Mouse (Mus musculus) heart, postnatal 25 days (tissue): ENCODE data around the gene Chmp3. TPM values are rescaled to one million over a fixed set of nuclear protein-coding genes. Genes with fewer than 3 reads are reported as not detected.

Experiments used
- DNase-seq: peaks from one replicate; pipeline ENCODE4 v3.0.0; 2022; ENCODE audit warnings: low spot score
- intact Hi-C: fragments of 180-260 bp; cut with DNase I; formaldehyde crosslinking; loops from one replicate; pipeline ENCODE4 v1.15.1; 2025
- total RNA-seq, 2 experiments: library from RNA; stranded (reverse); gene quantifications; 2 replicates each; pipeline ENCODE4 v1.2.3; 2021

Chmp3 gene
- total RNA-seq, 2 experiments from 2014 or later: 47.2 to 51.2 TPM

DNA sequence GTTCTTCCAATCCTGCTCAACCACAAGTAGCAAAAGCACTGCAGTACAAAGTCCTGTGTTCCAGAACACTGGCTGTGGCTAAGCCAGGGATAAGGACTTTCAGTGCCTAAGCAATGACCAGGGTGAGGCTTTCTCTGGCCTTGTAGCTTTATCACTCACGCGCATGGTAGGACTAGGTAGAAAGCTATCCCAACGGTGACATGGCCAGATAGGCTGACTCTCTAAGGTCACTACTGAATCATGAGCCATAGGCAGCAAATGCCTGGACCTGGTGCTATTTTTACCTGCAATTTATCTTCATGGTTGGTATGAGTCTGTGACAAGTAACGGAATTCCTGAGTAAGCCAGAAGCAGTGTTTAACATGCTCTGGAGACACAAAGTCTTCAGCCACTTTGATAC, 46.6 kb downstream of the Chmp3 start:
- DNase-seq: no peak

DNA sequence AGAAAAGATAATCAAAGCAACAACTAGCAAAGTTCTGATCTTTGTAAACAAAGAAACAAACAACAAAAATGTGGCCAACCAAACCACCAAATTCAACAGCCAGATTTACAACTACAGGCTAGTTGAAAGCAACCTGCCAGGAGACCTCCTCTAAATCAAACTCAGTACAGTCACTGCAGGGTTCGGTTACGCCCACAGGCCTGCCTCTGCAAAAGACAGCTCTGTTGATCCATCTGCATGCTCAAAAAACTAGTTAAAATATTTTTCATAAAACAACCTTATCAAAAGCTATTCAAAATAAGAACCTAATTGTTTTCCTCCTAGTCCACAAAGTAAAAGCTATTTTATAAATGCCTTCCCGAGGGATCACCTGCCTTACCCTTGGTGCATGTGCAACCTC, 64.2 kb downstream of the Chmp3 start:
- intact Hi-C loops: no loop called here
- DNase-seq: no peak

More for the DNA sequence above, 46.6 kb downstream of the Chmp3 start:
- intact Hi-C loops: no loop called here

DNA sequence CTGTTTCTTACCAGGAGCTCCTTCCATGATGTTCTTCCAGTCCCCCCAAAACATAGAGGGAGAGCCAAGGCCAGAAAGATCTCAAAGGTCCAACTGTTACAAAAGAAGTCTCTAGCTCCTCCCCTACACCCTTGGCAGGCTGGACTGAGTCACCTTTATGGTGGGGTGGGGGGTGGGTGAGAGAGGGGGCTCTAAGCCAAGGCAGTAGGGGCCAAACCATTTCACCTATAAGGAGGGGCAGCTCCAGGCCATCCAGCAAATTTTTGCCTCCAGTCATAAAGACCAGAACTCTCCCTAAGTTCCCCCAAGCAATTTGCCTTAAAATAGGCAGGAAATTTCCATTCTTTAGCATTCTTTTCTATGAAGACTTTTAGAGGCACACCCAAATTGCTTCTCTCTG, 65.4 kb downstream of the Chmp3 start:
- intact Hi-C loops: no loop called here

DNA sequence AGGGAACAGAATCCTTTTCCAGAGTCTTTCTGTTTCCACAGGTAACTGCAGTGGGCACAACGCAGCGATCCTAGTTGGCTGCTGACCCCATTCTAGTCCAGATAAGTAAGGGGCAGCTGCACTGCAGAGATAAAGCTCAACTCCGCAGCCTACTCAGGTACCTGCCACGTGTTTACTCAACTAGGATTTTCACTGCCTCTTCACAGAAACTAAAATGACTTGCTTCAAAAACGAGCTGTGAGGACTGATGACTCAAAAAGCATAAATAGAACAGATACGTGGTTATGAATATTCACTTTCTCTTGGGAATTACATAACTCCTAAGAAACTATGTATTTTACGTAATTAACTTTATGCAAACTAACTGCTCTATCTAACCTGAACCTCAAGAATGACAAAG, 66.4 kb downstream of the Chmp3 start:
- intact Hi-C loops: no loop called here
- DNase-seq: no peak

More for the DNA sequence above, 65.4 kb downstream of the Chmp3 start:
- no peak for DNase-seq

DNA sequence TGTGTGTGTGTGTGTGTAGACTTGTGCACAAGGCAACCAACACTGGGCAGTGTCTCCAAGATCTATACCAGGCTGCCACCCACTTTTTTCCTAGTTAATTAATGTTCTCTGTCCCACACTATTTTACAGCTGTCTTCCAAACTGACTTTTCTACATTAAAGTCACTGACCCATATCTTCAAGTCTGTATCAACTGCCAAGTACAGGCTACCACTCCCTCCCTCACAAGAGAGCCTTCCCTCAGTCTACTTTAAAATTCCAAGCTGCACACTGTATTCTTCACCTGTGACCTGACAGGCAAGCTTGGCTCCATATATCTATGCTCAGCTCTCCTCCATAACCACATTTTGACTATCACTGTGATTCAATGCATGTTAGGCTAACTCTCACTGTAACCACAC, 69.6 kb downstream of the Chmp3 start:
- no peak for DNase-seq
- intact Hi-C loops: no loop called here

DNA sequence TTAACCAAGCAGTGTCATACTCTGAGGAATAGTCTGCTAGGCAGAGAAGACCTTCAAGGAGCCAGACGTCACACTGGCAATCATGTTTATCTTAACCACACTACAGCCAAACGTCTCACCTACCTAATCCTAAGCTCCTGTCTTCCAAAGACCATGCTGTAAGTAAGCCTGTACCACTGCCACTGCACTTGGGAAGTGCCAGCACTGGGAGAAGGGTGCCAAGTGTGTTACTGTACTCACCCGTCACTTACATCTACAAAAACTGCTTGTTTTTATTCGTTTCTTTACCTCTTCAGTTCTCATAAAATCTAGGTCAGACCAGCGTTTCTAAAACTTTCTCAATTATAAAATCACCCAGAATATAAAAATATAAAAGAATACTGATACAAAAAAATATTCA, 73.4 kb downstream of the Chmp3 start:
- DNase-seq: no peak
- intact Hi-C loops: no loop called here

DNA sequence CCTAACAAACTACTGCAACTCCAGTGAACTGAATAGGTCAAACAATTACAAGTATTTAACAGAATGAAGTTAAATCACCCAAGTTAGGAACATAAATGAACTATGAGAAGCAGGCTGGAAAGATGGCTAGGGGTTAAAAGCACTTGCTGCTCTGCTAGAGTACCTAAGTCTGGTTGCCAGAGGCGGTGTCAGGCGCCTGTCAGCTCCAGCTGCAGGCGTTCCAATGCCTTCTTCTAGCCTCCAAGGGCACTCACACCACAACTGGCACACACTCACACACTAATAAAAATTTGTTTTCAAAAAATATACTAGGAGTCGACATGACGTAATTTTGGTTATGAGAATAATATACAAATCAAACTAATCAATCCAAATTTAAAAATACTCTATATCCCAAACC, 78.0 kb downstream of the Chmp3 start:
- no peak for DNase-seq
- intact Hi-C loops: no loop called here

DNA sequence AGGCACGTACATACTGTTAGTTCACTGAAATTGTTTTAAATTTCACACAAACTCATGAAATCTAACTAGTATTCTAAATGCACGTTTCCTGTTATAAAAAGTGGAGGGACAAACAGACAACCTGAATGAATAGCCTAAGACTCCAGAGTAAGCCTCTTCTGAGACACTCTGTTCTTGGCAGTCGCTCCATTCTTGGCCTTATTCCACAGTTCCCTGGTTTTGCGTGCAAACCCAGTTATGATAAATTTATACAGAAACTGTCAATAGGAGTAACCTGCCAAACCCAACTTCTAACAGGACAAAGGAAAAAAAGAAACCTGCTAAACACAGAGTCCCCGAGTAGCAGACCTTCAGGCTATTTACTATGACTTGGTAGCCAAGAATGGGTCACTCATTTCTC, 78.4 kb downstream of the Chmp3 start:
- DNase-seq: no peak
- intact Hi-C loops: no loop called here

DNA sequence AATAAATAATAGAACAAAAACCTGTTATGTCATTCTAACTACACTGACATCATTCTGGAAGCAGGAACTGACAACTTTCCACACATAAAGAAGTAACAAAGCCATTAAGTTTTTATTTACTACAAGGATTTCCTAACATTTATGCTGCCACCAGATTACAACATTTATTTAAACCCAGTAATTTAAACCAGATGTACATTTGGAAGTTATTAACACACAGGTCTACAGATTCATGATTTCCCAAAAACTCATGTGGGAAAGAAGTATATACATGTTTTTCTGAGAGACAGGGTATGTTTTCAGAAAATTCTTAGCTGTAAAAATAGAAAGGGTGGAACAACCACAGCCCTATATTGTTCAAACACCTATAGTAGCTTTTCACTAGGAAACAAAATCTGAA, 81.1 kb downstream of the Chmp3 start:
- intact Hi-C loops: no loop called here
- DNase-seq: no peak

DNA sequence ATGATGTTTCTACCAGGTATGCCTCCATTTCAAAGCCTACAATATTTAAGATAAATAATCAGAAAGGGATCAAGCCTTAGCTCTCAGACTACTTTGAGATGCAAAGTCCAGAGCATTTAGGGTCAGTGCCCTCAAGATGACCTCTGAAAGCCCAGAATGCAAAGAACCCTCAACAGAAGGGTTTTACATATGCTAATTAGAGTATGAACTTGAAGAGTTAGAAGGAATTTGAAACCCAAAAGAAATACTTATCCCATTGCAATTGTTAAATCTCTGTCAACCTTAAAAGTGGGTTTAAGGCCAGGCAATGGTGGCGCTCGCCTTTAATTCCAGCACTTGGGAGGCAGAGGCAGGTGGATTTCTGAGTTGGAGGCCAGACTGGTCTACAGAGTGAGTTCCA, 82.4 kb downstream of the Chmp3 start:
- intact Hi-C loops: no loop called here
- DNase-seq: no peak

DNA sequence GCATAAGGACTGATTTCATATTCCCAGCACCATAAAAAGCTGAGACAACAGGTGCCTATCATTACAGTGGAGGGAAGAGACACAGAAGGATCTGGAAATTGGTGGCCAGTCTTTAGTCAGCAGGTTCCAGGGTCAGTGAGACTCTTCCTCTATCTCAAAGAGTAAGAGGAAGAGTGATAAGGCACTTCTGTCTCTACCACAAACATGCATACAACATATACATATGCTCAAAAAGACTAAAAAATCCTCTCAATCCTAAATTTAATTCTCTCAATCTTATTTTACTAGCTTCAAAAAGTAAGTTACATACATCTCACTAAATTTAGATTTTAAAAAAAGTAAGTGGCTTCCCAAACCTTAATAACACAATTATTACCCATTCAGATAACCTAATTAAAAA, 83.7 kb downstream of the Chmp3 start:
- DNase-seq: no peak
- intact Hi-C loops: no loop called here

DNA sequence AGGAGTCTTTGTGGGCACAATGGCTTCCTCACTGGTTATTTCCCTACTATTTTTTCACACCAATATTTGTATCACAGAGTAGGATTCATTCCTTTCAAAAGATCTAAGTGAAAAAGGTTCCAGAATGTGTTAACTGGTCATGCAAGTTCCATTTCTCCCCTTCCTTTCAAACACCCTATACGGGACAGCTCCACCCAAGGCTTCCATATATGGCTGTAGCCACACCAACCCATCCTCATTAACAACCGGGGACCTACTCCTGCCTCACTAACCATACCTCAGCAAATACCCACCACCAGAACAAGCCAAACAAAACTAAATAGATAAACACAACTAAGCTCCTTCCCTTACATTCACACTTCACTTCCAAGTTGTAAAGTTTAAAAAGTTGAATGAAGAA, 87.6 kb downstream of the Chmp3 start:
- no peak for DNase-seq
- intact Hi-C loops: loop anchor here (5.0 kb wide), 5 partner anchors 84 to 359 kb away; partner anchors contain the start of genes Immt, Krcc1 and Rnf103

DNA sequence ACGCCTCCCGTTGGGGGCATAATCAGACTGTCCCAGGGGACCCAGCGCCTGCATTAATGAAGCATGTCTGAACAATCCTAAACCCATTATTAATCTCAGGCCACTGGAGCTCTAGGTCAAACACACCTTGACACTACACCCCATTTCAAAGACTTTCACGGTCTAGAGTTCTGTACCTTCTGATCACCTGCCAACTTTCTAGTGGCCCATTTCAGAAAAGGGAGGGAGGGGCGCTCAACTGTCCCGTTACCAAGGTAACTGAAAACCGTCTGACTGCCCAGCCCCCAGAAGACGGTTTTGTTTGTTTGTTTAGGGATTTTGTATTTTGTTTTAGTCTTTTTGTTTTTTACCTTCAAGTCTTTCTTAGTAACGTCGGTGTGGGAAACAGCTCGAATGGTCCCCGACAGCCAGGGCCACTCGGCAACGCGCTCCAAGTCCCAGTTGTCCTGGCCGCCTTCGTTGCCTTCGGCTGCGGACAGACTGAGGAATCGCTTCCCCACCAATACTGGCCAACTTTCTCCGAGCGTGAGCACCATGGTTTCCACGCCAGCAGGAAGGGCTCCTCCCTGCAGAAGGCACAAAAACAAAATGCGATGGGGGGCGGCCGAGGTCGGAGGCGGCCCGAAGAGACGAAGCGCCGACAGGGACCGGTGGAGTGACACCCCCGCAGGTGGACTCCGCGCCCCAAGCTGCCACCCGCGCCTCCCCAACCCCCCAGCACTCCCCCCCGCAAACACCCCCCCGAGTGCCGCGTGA, 88.3 kb downstream of the Chmp3 start:
- intact Hi-C loops: loop anchor here (1.0 to 5.0 kb wide), 6 partner anchors 85 to 360 kb away; partner anchors contain the start of genes Immt, Krcc1 and Rnf103
- DNase-seq: peak; percentile 33

Other genes starting within 250 kb of the Chmp3 start
- gene Smyd1, start 221.6 kb upstream of the Chmp3 start, total RNA-seq: 100 to 1,000 TPM; 375 to 394 TPM
- gene Cd8b1, start 221.0 kb upstream of the Chmp3 start, total RNA-seq: not detected
- gene Cd8a, start 170.4 kb upstream of the Chmp3 start, total RNA-seq: under 1 TPM in 1 of 2 experiments, not detected in 1; 0.13 TPM
- gene Rmnd5a, start 103.2 kb upstream of the Chmp3 start, total RNA-seq: 10 to 100 TPM; 65.8 to 72.8 TPM
- 10 to 100 TPM; 21.7 to 26.1 TPM for gene Rnf103, start 49.9 kb upstream of the Chmp3 start, total RNA-seq
- gene Kdm3a, start 89.2 kb downstream of the Chmp3 start, total RNA-seq: 10 to 100 TPM; 16.4 to 20.9 TPM
- 10 to 100 TPM; 15.0 to 16.6 TPM for gene Reep1, start 163.8 kb downstream of the Chmp3 start, total RNA-seq